Mouse (Mus musculus) E14TG2a.4 (cell line): Measurements from ENCODE around the gene Trio.

Experiments used
- CTCF ChIP-seq: conservative IDR thresholded peaks from 2 replicates; pipeline ENCODE4 v1.5.1; 2014; ENCODE audit warnings: low read length
- NANOG ChIP-seq: IDR thresholded peaks from 2 replicates; pipeline ENCODE4 v1.6.1; 2014; ENCODE audit warnings: borderline replicate concordance, low read length, mixed read lengths
- POU5F1 ChIP-seq: IDR thresholded peaks from 2 replicates; pipeline ENCODE4 v1.6.1; 2014; ENCODE audit warnings: low read length, borderline replicate concordance

- no peak for TF ChIP-seq CTCF
- no peak for TF ChIP-seq POU5F1
- no peak for TF ChIP-seq NANOG
Measured at GRCm38 (mm10) chr15:28001299-28001698, 24.3 kb downstream of the Trio start.
